Mouse (Mus musculus): ENCODE measurements around the gene Ubn1. TPM values are rescaled to one million over a fixed set of nuclear protein-coding genes. Genes with fewer than 3 reads are reported as not detected.

The Ubn1 gene
- total and polyA plus RNA-seq, 2 experiments from 2014 or later, result 7.0 to 34.9 TPM

DNA sequence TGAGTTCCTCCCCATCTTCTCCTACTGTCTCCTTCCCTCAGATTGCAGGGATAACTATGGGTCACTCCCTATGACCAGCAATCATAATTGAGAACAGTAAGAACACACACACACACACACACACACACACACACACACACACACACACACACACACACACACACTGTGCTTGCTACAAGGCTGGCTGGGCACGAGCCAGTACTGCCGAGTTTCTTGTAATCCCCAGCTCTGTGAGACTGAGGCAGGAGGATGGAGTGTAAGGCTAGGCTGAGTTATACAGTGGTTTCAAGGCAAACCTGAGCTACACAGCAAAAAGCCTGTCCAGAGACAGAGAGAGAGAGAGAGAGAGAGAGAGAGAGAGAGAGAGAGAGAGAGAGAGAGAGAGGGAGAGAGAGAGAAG lies 80.3 kb downstream of the Ubn1 start:
- Histone ChIP-seq H3K4me2 (ENCODE audit: low read depth) (no peak overlapping the region), H3K27ac (ENCODE audit: low read depth, low read length) (no peak overlapping the region), H3K9me3 (ENCODE audit: low read length) (no peaks in the 10 kb centered on the region), H3K27me3 (ENCODE audit: insufficient read depth, low read length) (peaks cover 43% of the 10 kb centered on the region), H3K36me3 (ENCODE audit: insufficient read depth) (no peaks in the 10 kb centered on the region), H3K9ac (no peak overlapping the region), H3K4me3 (ENCODE audit: low read depth, low read length) (no peak overlapping the region), H3K4me1 (ENCODE audit: insufficient read depth) (no peaks in the 10 kb centered on the region)
- ATAC-seq (no peak), DNase-seq (no peak)
- no peak for TF ChIP-seq CTCF (IDR thresholded peaks at IDR 0.05; ENCODE audit: low read depth)
- WGBS, result 49% methylated on average over 2 of the region's 2 CpGs

- ATAC-seq (peak; percentile 38; the same call in 1 of the 2 replicates), DNase-seq (no peak)
- H3K4me1 ChIP-seq (ENCODE audit: insufficient read depth), result no peaks in the 10 kb centered on the region
- no peaks in the 10 kb centered on the region for H3K36me3 ChIP-seq (ENCODE audit: insufficient read depth)
- no peak overlapping the region for H3K4me2 ChIP-seq (ENCODE audit: low read depth)
- WGBS, result 12% methylated on average over 4 of the region's 4 CpGs
- H3K9me3 ChIP-seq (ENCODE audit: low read length), result no peaks in the 10 kb centered on the region
- H3K4me3 ChIP-seq (ENCODE audit: low read depth, low read length), result no peak overlapping the region
- TF ChIP-seq CTCF (IDR thresholded peaks at IDR 0.05; ENCODE audit: low read depth), result no peak
- peaks cover 43% of the 10 kb centered on the region for H3K27me3 ChIP-seq (ENCODE audit: insufficient read depth, low read length)
- H3K9ac ChIP-seq, result no peak overlapping the region
- H3K27ac ChIP-seq (ENCODE audit: low read depth, low read length), result no peak overlapping the region
Measured at GRCm38 (mm10) chr16:5130766-5131165, 80.9 kb downstream of the Ubn1 start.

GRCm38 (mm10) chr16:5131251-5131922 lies 81.5 kb downstream of the Ubn1 start:
- DNase-seq (no peak), ATAC-seq (0 out of 2 replicates have a peak, but pooled peaks have one; percentile 14)
- H3K27me3 ChIP-seq (ENCODE audit: insufficient read depth, low read length), result peaks cover 43% of the 10 kb centered on the region
- H3K27ac ChIP-seq (ENCODE audit: low read depth, low read length), result no peak overlapping the region
- no peak overlapping the region for H3K4me2 ChIP-seq (ENCODE audit: low read depth)
- H3K36me3 ChIP-seq (ENCODE audit: insufficient read depth), result no peaks in the 10 kb centered on the region
- 2% methylated on average over 25 of the region's 25 CpGs for WGBS
- TF ChIP-seq CTCF (IDR thresholded peaks at IDR 0.05; ENCODE audit: low read depth), result no peak
- no peaks in the 10 kb centered on the region for H3K4me1 ChIP-seq (ENCODE audit: insufficient read depth)
- H3K4me3 ChIP-seq (ENCODE audit: low read depth, low read length), result no peak overlapping the region
- no peak overlapping the region for H3K9ac ChIP-seq
- no peaks in the 10 kb centered on the region for H3K9me3 ChIP-seq (ENCODE audit: low read length)

- DNase-seq (no peak), ATAC-seq (no peak)
- TF ChIP-seq CTCF (IDR thresholded peaks at IDR 0.05; ENCODE audit: low read depth), result no peak
- peak within 1 kb of the TSS; percentile 26 for H3K4me3 ChIP-seq (ENCODE audit: low read depth, low read length)
- H3K4me2 ChIP-seq (ENCODE audit: low read depth), result peak within 1 kb of the TSS; percentile 44
- no peak within 1 kb of the TSS for H3K27ac ChIP-seq (ENCODE audit: low read depth, low read length)
- 4% methylated on average over 39 of the region's 39 CpGs for WGBS
- H3K9me3 ChIP-seq (ENCODE audit: low read length), result no peaks in the 10 kb centered on the region
- no peaks in the 10 kb centered on the region for H3K36me3 ChIP-seq (ENCODE audit: insufficient read depth)
- no peak within 1 kb of the TSS for H3K9ac ChIP-seq
- no peaks in the 10 kb centered on the region for H3K4me1 ChIP-seq (ENCODE audit: insufficient read depth)
- H3K27me3 ChIP-seq (ENCODE audit: insufficient read depth, low read length), result peaks cover 43% of the 10 kb centered on the region
Measured at GRCm38 (mm10) chr16:5132401-5132801, 82.5 kb downstream of the Ubn1 start, which contains the start of gene Ppl. Gene Ppl (minus strand): TSS chr16:5132421.

- no peaks in the 10 kb centered on the region for H3K9me3 ChIP-seq (ENCODE audit: low read length)
- no peak for DNase-seq
- no peak overlapping the region for H3K9ac ChIP-seq
- H3K36me3 ChIP-seq (ENCODE audit: insufficient read depth), result no peaks in the 10 kb centered on the region
- H3K4me2 ChIP-seq (ENCODE audit: low read depth), result no peak overlapping the region
- peaks cover 35% of the 10 kb centered on the region for H3K27me3 ChIP-seq (ENCODE audit: insufficient read depth, low read length)
- no peaks in the 10 kb centered on the region for H3K4me1 ChIP-seq (ENCODE audit: insufficient read depth)
- TF ChIP-seq CTCF (IDR thresholded peaks at IDR 0.05; ENCODE audit: low read depth), result no peak
- ATAC-seq, result no peak
- 75% methylated on average over 14 of the region's 14 CpGs for WGBS
- no peak overlapping the region for H3K4me3 ChIP-seq (ENCODE audit: low read depth, low read length)
- no peak overlapping the region for H3K27ac ChIP-seq (ENCODE audit: low read depth, low read length)
Measured at GRCm38 (mm10) chr16:5134623-5135330, 84.9 kb downstream of the Ubn1 start.

GRCm38 (mm10) chr16:5135551-5136261 lies 85.8 kb downstream of the Ubn1 start:
- H3K4me3 ChIP-seq (ENCODE audit: low read depth, low read length), result no peak overlapping the region
- 75% methylated on average over 8 of the region's 8 CpGs for WGBS
- H3K4me2 ChIP-seq (ENCODE audit: low read depth), result no peak overlapping the region
- no peaks in the 10 kb centered on the region for H3K36me3 ChIP-seq (ENCODE audit: insufficient read depth)
- peaks cover 28% of the 10 kb centered on the region for H3K27me3 ChIP-seq (ENCODE audit: insufficient read depth, low read length)
- TF ChIP-seq CTCF (IDR thresholded peaks at IDR 0.05; ENCODE audit: low read depth), result no peak
- ATAC-seq (no peak), DNase-seq (no peak)
- no peak overlapping the region for H3K9ac ChIP-seq
- H3K4me1 ChIP-seq (ENCODE audit: insufficient read depth), result no peaks in the 10 kb centered on the region
- no peak overlapping the region for H3K27ac ChIP-seq (ENCODE audit: low read depth, low read length)
- no peaks in the 10 kb centered on the region for H3K9me3 ChIP-seq (ENCODE audit: low read length)

Other genes starting within 250 kb of the Ubn1 start
- gene 4930562C15Rik, start 214.6 kb upstream of the Ubn1 start, total RNA-seq (2014; rRNA removed), result not detected in 2 replicates
- 0.17 TPM in 1 of 2 replicates, not detected in the other for gene 4930562C15Rik, start 214.6 kb upstream of the Ubn1 start, polyA plus RNA-seq (2015; fragmentation: Nextera tagmentation; extraction: Ambion mirVana)
- gene Ubald1, start 169.7 kb upstream of the Ubn1 start, total RNA-seq (2014; rRNA removed), result 27.7 and 37.7 TPM in 2 replicates
- 79.2 and 80.7 TPM in 2 replicates for gene Ubald1, start 169.7 kb upstream of the Ubn1 start, polyA plus RNA-seq (2015; fragmentation: Nextera tagmentation; extraction: Ambion mirVana)
- gene Mgrn1, start 163.8 kb upstream of the Ubn1 start, total RNA-seq (2014; rRNA removed), result 123 and 167 TPM in 2 replicates
- gene Mgrn1, start 163.8 kb upstream of the Ubn1 start, polyA plus RNA-seq (2015; fragmentation: Nextera tagmentation; extraction: Ambion mirVana), result 96.1 and 109 TPM in 2 replicates
- 36.6 and 40.0 TPM in 2 replicates for gene Nudt16l1, start 111.3 kb upstream of the Ubn1 start, total RNA-seq (2014; rRNA removed)
- 133 and 140 TPM in 2 replicates for gene Nudt16l1, start 111.3 kb upstream of the Ubn1 start, polyA plus RNA-seq (2015; fragmentation: Nextera tagmentation; extraction: Ambion mirVana)
- gene Anks3, start 85.9 kb upstream of the Ubn1 start, total RNA-seq (2014; rRNA removed), result 55.6 and 58.6 TPM in 2 replicates
- gene Anks3, start 85.9 kb upstream of the Ubn1 start, polyA plus RNA-seq (2015; fragmentation: Nextera tagmentation; extraction: Ambion mirVana), result 34.8 and 37.6 TPM in 2 replicates
- gene Sept12, start 52.2 kb upstream of the Ubn1 start, total RNA-seq (2014; rRNA removed), result not detected in 2 replicates
- gene Sept12, start 52.2 kb upstream of the Ubn1 start, polyA plus RNA-seq (2015; fragmentation: Nextera tagmentation; extraction: Ambion mirVana), result not detected in 2 replicates
- gene Smim22, start 42.8 kb upstream of the Ubn1 start, total RNA-seq (2014; rRNA removed), result not detected in 2 replicates
- 0.87 and 1.8 TPM in 2 replicates for gene Smim22, start 42.8 kb upstream of the Ubn1 start, polyA plus RNA-seq (2015; fragmentation: Nextera tagmentation; extraction: Ambion mirVana)
- 55.3 and 75.3 TPM in 2 replicates for gene Rogdi, start 36.5 kb upstream of the Ubn1 start, total RNA-seq (2014; rRNA removed)
- gene Rogdi, start 36.5 kb upstream of the Ubn1 start, polyA plus RNA-seq (2015; fragmentation: Nextera tagmentation; extraction: Ambion mirVana), result 107 and 130 TPM in 2 replicates
- 180 and 186 TPM in 2 replicates for gene Glyr1, start 194 bp upstream of the Ubn1 start, total RNA-seq (2014; rRNA removed)
- 138 and 157 TPM in 2 replicates for gene Glyr1, start 194 bp upstream of the Ubn1 start, polyA plus RNA-seq (2015; fragmentation: Nextera tagmentation; extraction: Ambion mirVana)
- gene Ppl, start 82.4 kb downstream of the Ubn1 start, total RNA-seq (2014; rRNA removed), result 0.08 and 0.10 TPM in 2 replicates
- gene Ppl, start 82.4 kb downstream of the Ubn1 start, polyA plus RNA-seq (2015; fragmentation: Nextera tagmentation; extraction: Ambion mirVana), result 0.03 and 0.07 TPM in 2 replicates
- 0.15 and 0.48 TPM in 2 replicates for gene Sec14l5, start 97.1 kb downstream of the Ubn1 start, total RNA-seq (2014; rRNA removed)
- 0.05 and 0.08 TPM in 2 replicates for gene Sec14l5, start 97.1 kb downstream of the Ubn1 start, polyA plus RNA-seq (2015; fragmentation: Nextera tagmentation; extraction: Ambion mirVana)
- 6.5 and 8.9 TPM in 2 replicates for gene Nagpa, start 154.0 kb downstream of the Ubn1 start, total RNA-seq (2014; rRNA removed)
- 7.0 and 8.8 TPM in 2 replicates for gene Nagpa, start 154.0 kb downstream of the Ubn1 start, polyA plus RNA-seq (2015; fragmentation: Nextera tagmentation; extraction: Ambion mirVana)
- 17.2 and 21.8 TPM in 2 replicates for gene AU021092, start 172.2 kb downstream of the Ubn1 start, total RNA-seq (2014; rRNA removed)
- gene AU021092, start 172.2 kb downstream of the Ubn1 start, polyA plus RNA-seq (2015; fragmentation: Nextera tagmentation; extraction: Ambion mirVana), result 9.8 and 10.9 TPM in 2 replicates
- 39.7 and 41.1 TPM in 2 replicates for gene Alg1, start 183.6 kb downstream of the Ubn1 start, total RNA-seq (2014; rRNA removed)
- 38.9 and 43.7 TPM in 2 replicates for gene Alg1, start 183.6 kb downstream of the Ubn1 start, polyA plus RNA-seq (2015; fragmentation: Nextera tagmentation; extraction: Ambion mirVana)
- 6.3 and 8.3 TPM in 2 replicates for gene Eef2kmt, start 205.9 kb downstream of the Ubn1 start, total RNA-seq (2014; rRNA removed)
- gene Eef2kmt, start 205.9 kb downstream of the Ubn1 start, polyA plus RNA-seq (2015; fragmentation: Nextera tagmentation; extraction: Ambion mirVana), result 6.7 TPM in 2 replicates